Comparison of ENCODE assay signal across 8 mouse cellular contexts in genomic region chr2:130697153-130697810, GRCm38 (mm10). TPM values are rescaled to one million over a fixed set of nuclear protein-coding genes. Genes with fewer than 3 reads are reported as not detected.
A peak's percentile ranks its signal among the peaks of the same experiment; 100 is the strongest.
DNase-seq lines count a peak whose midpoint lies in the region; ATAC-seq and TF ChIP-seq lines count a peak whose summit lies in the region.

TSS of gene Slc4a11 (minus strand) at chr2:130697519.

- H3K36me3 ChIP-seq in embryonic facial prominence, embryonic 12.5 days, result no peaks in the 10 kb centered on the region
- H3K36me3 ChIP-seq in heart, embryonic 14.5 days (ENCODE audit: control insufficient read depth, insufficient read depth, low read length), result no peaks in the 10 kb centered on the region
- H3K36me3 ChIP-seq in kidney, postnatal 0 days (ENCODE audit: insufficient read depth, low read length), result no peaks in the 10 kb centered on the region

- peak within 1 kb of the TSS; percentile 91 for H3K4me2 ChIP-seq in embryonic facial prominence, embryonic 12.5 days (replicated peaks)
- H3K4me2 ChIP-seq in heart, embryonic 14.5 days (ENCODE audit: low read length), result peak within 1 kb of the TSS; percentile 100
- peak within 1 kb of the TSS; percentile 100 for H3K4me2 ChIP-seq in kidney, postnatal 0 days (ENCODE audit: low read length)

- H3K9me3 ChIP-seq in embryonic facial prominence, embryonic 12.5 days, result no peaks in the 10 kb centered on the region
- no peaks in the 10 kb centered on the region for H3K9me3 ChIP-seq in heart, embryonic 14.5 days (ENCODE audit: control insufficient read depth, low read length)
- H3K9me3 ChIP-seq in kidney, postnatal 0 days (replicated peaks; ENCODE audit: low read length), result no peaks in the 10 kb centered on the region

- peaks cover 42% of the 10 kb centered on the region for H3K27me3 ChIP-seq in embryonic facial prominence, embryonic 12.5 days
- peaks cover 43% of the 10 kb centered on the region for H3K27me3 ChIP-seq in heart, embryonic 14.5 days (ENCODE audit: control insufficient read depth, insufficient read depth, low read length)
- H3K27me3 ChIP-seq in kidney, postnatal 0 days (ENCODE audit: insufficient read depth, low read length), result no peaks in the 10 kb centered on the region

- H3K9ac ChIP-seq in embryonic facial prominence, embryonic 12.5 days, result peak within 1 kb of the TSS; percentile 61
- peak within 1 kb of the TSS; percentile 67 for H3K9ac ChIP-seq in heart, embryonic 14.5 days (ENCODE audit: low read length)
- H3K9ac ChIP-seq in kidney, postnatal 0 days (ENCODE audit: low read depth, low read length), result peak within 1 kb of the TSS; percentile 60

- H3K4me1 ChIP-seq in embryonic facial prominence, embryonic 12.5 days, result peaks cover 13% of the 10 kb centered on the region
- H3K4me1 ChIP-seq in heart, embryonic 14.5 days (ENCODE audit: control insufficient read depth in 2 of 2, insufficient read depth in 2 of 2, low read length in 2 of 2), result peaks cover 6 to 11% of the 10 kb centered on the region in 2 experiments; a peak in 3 of 4 replicates
- H3K4me1 ChIP-seq in kidney, postnatal 0 days (replicated peaks; ENCODE audit: insufficient read depth, low read length), result no peaks in the 10 kb centered on the region

- under 1% methylated on average over 65 of the region's 65 CpGs for WGBS in embryonic facial prominence, embryonic 12.5 days
- under 1% methylated on average over 63 of the region's 65 CpGs for WGBS in heart, embryonic 14.5 days
- 0% methylated on average over 65 of the region's 65 CpGs for WGBS in kidney, postnatal 0 days

- TF ChIP-seq CTCF in kidney, postnatal 0 days (IDR thresholded peaks at IDR 0.05; ENCODE audit: low read depth), result no peak

- H3K27ac ChIP-seq in embryonic facial prominence, embryonic 12.5 days, result no peak within 1 kb of the TSS
- H3K27ac ChIP-seq in heart, embryonic 14.5 days (replicated peaks in 1 of 2; ENCODE audit: control insufficient read depth in 1 of 2, insufficient read depth in 1 of 2, low read depth in 2 of 2, low read length in 2 of 2), result no peak within 1 kb of the TSS
- H3K27ac ChIP-seq in kidney, postnatal 0 days, result no peak within 1 kb of the TSS

- peak; percentile 69; the same call in 1 of the 2 replicates for ATAC-seq in embryonic facial prominence, embryonic 12.5 days (ENCODE audit: insufficient number of reproducible peaks, insufficient read depth, low FRiP score, low TSS enrichment)
- peak; percentile 24; the same call in 1 of the 2 replicates for ATAC-seq in heart, embryonic 14.5 days (ENCODE audit: insufficient number of reproducible peaks, insufficient read depth, low FRiP score, low read depth)
- ATAC-seq in kidney, postnatal 0 days (replicated peaks; ENCODE audit: low FRiP score, low read depth), result peak; percentile 71

- peak; percentile 66 for DNase-seq in A20 (ENCODE audit: low read depth, low spot score)
- DNase-seq in NIH3T3 (ENCODE audit: low read depth), result peak; percentile 63
- peak; percentile 66 for DNase-seq in kidney, postnatal 0 days (ENCODE audit: low spot score)
- peak; percentile 78 for DNase-seq in lung, postnatal 10 days
- peak; percentile 82 for DNase-seq in ovary, postnatal 36 days (ENCODE audit: low spot score)
- peak; percentile 40 for DNase-seq in urinary bladder, adult 2 months (ENCODE audit: low spot score)

- peak within 1 kb of the TSS; percentile 51 for H3K4me3 ChIP-seq in embryonic facial prominence, embryonic 12.5 days
- peak within 1 kb of the TSS; percentile 49 to 62 for H3K4me3 ChIP-seq in heart, embryonic 14.5 days (ENCODE audit: control insufficient read depth in 1 of 2, insufficient read depth in 1 of 2, low read depth in 1 of 2, low read length in 2 of 2)
- peak within 1 kb of the TSS; percentile 58 for H3K4me3 ChIP-seq in kidney, postnatal 0 days (replicated peaks; ENCODE audit: low read depth, low read length)

RNA-seq across cellular contexts. Expression of gene Slc4a11, which starts in this region (rescaled TPM):
- polyA plus RNA-seq in embryonic facial prominence, embryonic 12.5 days (2016; fragmentation: Nextera tagmentation; extraction: Ambion mirVana), result 1.4 and 2.0 TPM in 2 replicates
- 0.11 TPM in 2 replicates for polyA plus RNA-seq in heart, embryonic 14.5 days (2014; fragmentation: Nextera tagmentation; extraction: Ambion mirVana)
- 7.6 and 8.3 TPM in 2 replicates for polyA plus RNA-seq in kidney, postnatal 0 days (2015; fragmentation: Nextera tagmentation; extraction: Ambion mirVana)
- 0.77 and 0.84 TPM in 2 replicates for polyA plus RNA-seq in urinary bladder, adult 2 months (2012; rRNA removed)

Comparison
In these comparisons a context has a peak if more than half of its experiments do, and no peak if none do; other contexts are left out.
1. Peak in ATAC-seq, H3K4me3 ChIP-seq, H3K9ac ChIP-seq and H3K4me2 ChIP-seq in heart, embryonic 14.5 days; RNA of the gene not detected or under 1 TPM.
2. Peak in DNase-seq in urinary bladder, adult 2 months; RNA of the gene not detected or under 1 TPM.